Mouse (Mus musculus): ENCODE data around the gene Olfr1031. TPM values are rescaled to one million over a fixed set of nuclear protein-coding genes. Genes with fewer than 3 reads are reported as not detected.

Gene Olfr1031
- total RNA-seq (2023): not detected in 4 replicates

GRCm38 (mm10) chr2:85990004-85990403 is at the start of gene Olfr1031:
Gene Olfr1031 (plus strand): TSS chr2:85990304.

GRCm38 (mm10) chr2:85950137-85950536 is 40.0 kb upstream of the Olfr1031 start, which contains the start of gene Olfr1028:
Gene Olfr1028 (plus strand): TSS chr2:85950437.

DNA sequence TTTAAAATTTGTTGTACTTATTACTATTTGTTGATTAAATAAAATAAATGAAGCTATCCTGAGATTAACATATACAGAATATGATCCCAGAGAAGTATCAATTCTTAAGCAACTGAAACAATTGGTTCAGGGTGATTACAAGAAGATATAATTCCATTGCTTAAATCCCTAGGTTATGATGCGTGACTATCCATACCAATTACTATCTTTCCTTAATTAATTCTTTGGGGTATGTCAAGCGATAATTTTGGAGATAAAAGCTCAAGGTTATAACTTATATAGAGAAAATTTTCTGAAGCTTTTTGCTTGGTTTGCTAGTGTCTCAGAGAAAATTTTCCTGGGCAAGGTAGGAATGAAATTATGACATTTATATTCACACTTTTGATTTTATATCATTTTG is 16.5 kb upstream of the Olfr1031 start, which contains the start of gene Olfr1029:
Gene Olfr1029 (plus strand): TSS at position 301 of the 400 bp plus-strand sequence.

DNA sequence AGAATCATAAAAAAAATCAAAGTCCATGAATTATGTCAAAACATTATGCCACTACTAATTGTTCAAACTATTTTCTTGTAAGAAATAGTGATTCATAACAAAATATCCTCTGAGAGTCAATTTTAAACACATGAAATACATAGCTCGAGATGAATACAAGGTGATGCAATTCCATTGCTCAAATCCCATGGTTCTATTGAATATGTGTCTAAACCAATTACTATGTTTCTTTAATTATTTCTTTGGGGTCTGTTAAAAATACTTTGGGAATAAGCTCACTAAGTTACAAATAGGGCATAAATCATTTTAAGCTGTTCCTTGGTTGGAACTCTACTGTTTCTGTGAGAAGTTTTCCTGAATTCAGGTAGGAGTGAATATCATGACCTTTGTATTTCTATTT is 11.1 kb upstream of the Olfr1031 start, which contains the start of gene Olfr1030:
Gene Olfr1030 (plus strand): TSS at position 301 of the 400 bp plus-strand sequence.

GRCm38 (mm10) chr2:86005240-86005639 is 15.1 kb downstream of the Olfr1031 start, which contains the start of gene Olfr1032:
Gene Olfr1032 (plus strand): TSS chr2:86005540.

GRCm38 (mm10) chr2:86020406-86020805 is 30.3 kb downstream of the Olfr1031 start, which contains the start of gene Olfr1033:
Gene Olfr1033 (plus strand): TSS chr2:86020633.

Other genes with a start within 250 kb of the Olfr1031 start
- not detected in 4 replicates for gene Olfr1012, start 227.5 kb upstream of the Olfr1031 start, total RNA-seq (2023)
- gene Olfr1013, start 223.2 kb upstream of the Olfr1031 start, total RNA-seq (2023): not detected in 4 replicates
- gene Olfr1014, start 217.6 kb upstream of the Olfr1031 start, total RNA-seq (2023): not detected in 4 replicates
- not detected in 4 replicates for gene Olfr1015, start 208.3 kb upstream of the Olfr1031 start, total RNA-seq (2023)
- not detected in 4 replicates for gene Olfr1016, start 187.8 kb upstream of the Olfr1031 start, total RNA-seq (2023)
- gene Olfr1018, start 171.8 kb upstream of the Olfr1031 start, total RNA-seq (2023): not detected in 4 replicates
- gene Olfr1019, start 144.8 kb upstream of the Olfr1031 start, total RNA-seq (2023): not detected in 4 replicates
- gene Olfr1020, start 143.3 kb upstream of the Olfr1031 start, total RNA-seq (2023): not detected in 4 replicates
- gene Olfr1022, start 121.7 kb upstream of the Olfr1031 start, total RNA-seq (2023): not detected in 4 replicates
- not detected in 4 replicates for gene Olfr1023, start 104.7 kb upstream of the Olfr1031 start, total RNA-seq (2023)
- gene Olfr1024, start 85.3 kb upstream of the Olfr1031 start, total RNA-seq (2023): not detected in 4 replicates
- gene Olfr1025-ps1, start 75.1 kb upstream of the Olfr1031 start, total RNA-seq (2023): not detected in 4 replicates
- not detected in 4 replicates for gene Olfr1026, start 68.7 kb upstream of the Olfr1031 start, total RNA-seq (2023)
- 0.15 TPM in 1 of 4 replicates, not detected in the others for gene Olfr1028, start 39.9 kb upstream of the Olfr1031 start, total RNA-seq (2023)
- gene Olfr1029, start 16.4 kb upstream of the Olfr1031 start, total RNA-seq (2023): not detected in 4 replicates
- not detected in 4 replicates for gene Olfr1030, start 11.0 kb upstream of the Olfr1031 start, total RNA-seq (2023)
- gene Olfr1032, start 15.2 kb downstream of the Olfr1031 start, total RNA-seq (2023): not detected in 4 replicates
- gene Olfr1033, start 30.3 kb downstream of the Olfr1031 start, total RNA-seq (2023): not detected in 4 replicates
- not detected in 4 replicates for gene Olfr1034, start 55.6 kb downstream of the Olfr1031 start, total RNA-seq (2023)
- gene Olfr1036, start 83.7 kb downstream of the Olfr1031 start, total RNA-seq (2023): not detected in 4 replicates
- not detected in 4 replicates for gene Olfr1037, start 97.1 kb downstream of the Olfr1031 start, total RNA-seq (2023)
- gene Olfr1039, start 145.6 kb downstream of the Olfr1031 start, total RNA-seq (2023): not detected in 4 replicates
- gene Olfr1040, start 156.4 kb downstream of the Olfr1031 start, total RNA-seq (2023): not detected in 4 replicates
- gene Olfr1042, start 171.5 kb downstream of the Olfr1031 start, total RNA-seq (2023): not detected in 4 replicates
- gene Olfr1043, start 177.2 kb downstream of the Olfr1031 start, total RNA-seq (2023): not detected in 4 replicates
- gene Olfr1044, start 187.5 kb downstream of the Olfr1031 start, total RNA-seq (2023): not detected in 4 replicates
- not detected in 4 replicates for gene Olfr52, start 195.4 kb downstream of the Olfr1031 start, total RNA-seq (2023)
- gene Olfr1045, start 212.7 kb downstream of the Olfr1031 start, total RNA-seq (2023): not detected in 4 replicates
- not detected in 4 replicates for gene Olfr1046, start 229.0 kb downstream of the Olfr1031 start, total RNA-seq (2023)
- gene Olfr1047, start 241.1 kb downstream of the Olfr1031 start, total RNA-seq (2023): not detected in 4 replicates
- gene Olfr1048, start 250.0 kb downstream of the Olfr1031 start, total RNA-seq (2023): not detected in 4 replicates

Data from B cell, adult 62 days (primary cell).